Mouse (Mus musculus) cerebellum, adult 9-11 months (tissue): ENCODE results near the gene Hadh.

Experiments used
- DNase-seq: peaks from one replicate; pipeline ENCODE4 v3.0.0; 2022

The Hadh gene

GRCm38 (mm10) chr3:131214841-131215240 lies 57.1 kb downstream of the Hadh start:
- DNase-seq, result no peak

- DNase-seq, result no peak
Measured at GRCm38 (mm10) chr3:131214060-131214658, 57.7 kb downstream of the Hadh start.

- no peak for DNase-seq
Measured at GRCm38 (mm10) chr3:131212200-131212599, 59.7 kb downstream of the Hadh start.

GRCm38 (mm10) chr3:131208265-131208891 lies 63.5 kb downstream of the Hadh start:
- no peak for DNase-seq

- DNase-seq, result no peak
Measured at GRCm38 (mm10) chr3:131207846-131208245, 64.1 kb downstream of the Hadh start.

- no peak for DNase-seq
Measured at GRCm38 (mm10) chr3:131202311-131202710, 69.6 kb downstream of the Hadh start.

- DNase-seq, result no peak
Measured at GRCm38 (mm10) chr3:131199590-131200288, 72.2 kb downstream of the Hadh start.

- no peak for DNase-seq
Measured at GRCm38 (mm10) chr3:131198991-131199390, 72.9 kb downstream of the Hadh start.

- no peak for DNase-seq
Measured at GRCm38 (mm10) chr3:131196507-131197019, 75.3 kb downstream of the Hadh start.

GRCm38 (mm10) chr3:131196050-131196449 lies 75.9 kb downstream of the Hadh start:
- DNase-seq, result no peak

GRCm38 (mm10) chr3:131191454-131191853 lies 80.4 kb downstream of the Hadh start:
- no peak for DNase-seq

- DNase-seq, result no peak
Measured at GRCm38 (mm10) chr3:131190671-131191367, 81.1 kb downstream of the Hadh start.

GRCm38 (mm10) chr3:131190239-131190638 lies 81.7 kb downstream of the Hadh start:
- no peak for DNase-seq

- DNase-seq, result no peak
Measured at GRCm38 (mm10) chr3:131186193-131186592, 85.7 kb downstream of the Hadh start.
